ENCODE assay signal across 8 mouse cellular contexts in genomic region chr1:62705517-62705981, GRCm38 (mm10). TPM values are rescaled to one million over a fixed set of nuclear protein-coding genes. Genes with fewer than 3 reads are reported as not detected.
DNase-seq lines count a peak whose midpoint lies in the region; ATAC-seq and TF ChIP-seq lines count a peak whose summit lies in the region.

No protein-coding gene starts in this region.

- DNase-seq in kidney, postnatal 25 days: no peak
- peak; percentile 58 for DNase-seq in NIH3T3 (ENCODE audit: low read depth)
- no peak for DNase-seq in liver, postnatal 0 days
- no peak for DNase-seq in gastrocnemius, postnatal 10 days
- DNase-seq in adrenal gland, postnatal 10 days: no peak
- DNase-seq in urinary bladder, postnatal 4 days (ENCODE audit: low spot score in 2 of 2): no peak

- WGBS in kidney, embryonic 15.5 days: 3% methylated on average over 18 of the region's 18 CpGs
- WGBS in forebrain, embryonic 15.5 days: 4% methylated on average over 18 of the region's 18 CpGs
- WGBS in liver, postnatal 0 days (ENCODE audit: insufficient replicate concordance): 5% methylated on average over 18 of the region's 18 CpGs

- no peak overlapping the region for H3K27ac ChIP-seq in kidney, embryonic 15.5 days
- peak overlapping the region; percentile 86 for H3K27ac ChIP-seq in forebrain, embryonic 15.5 days (replicated peaks)
- no peak overlapping the region for H3K27ac ChIP-seq in liver, postnatal 0 days (ENCODE audit: low read depth)

- peak overlapping the region; percentile 97 for H3K4me2 ChIP-seq in kidney, embryonic 15.5 days
- H3K4me2 ChIP-seq in forebrain, embryonic 15.5 days (replicated peaks): peak overlapping the region; percentile 98
- H3K4me2 ChIP-seq in liver, postnatal 0 days (ENCODE audit: low read depth, low read length): peak overlapping the region; percentile 82; the same call in 1 of the 2 replicates

- no peak for TF ChIP-seq CTCF in liver, postnatal 0 days (IDR thresholded peaks at IDR 0.05; ENCODE audit: low read depth)

- peak overlapping the region; percentile 59 for H3K9ac ChIP-seq in kidney, embryonic 15.5 days
- peak overlapping the region; percentile 72 for H3K9ac ChIP-seq in forebrain, embryonic 15.5 days (replicated peaks)
- H3K9ac ChIP-seq in liver, postnatal 0 days (replicated peaks): 0 out of 2 replicates have a peak overlapping the region, but pooled peaks have one; percentile 21

- peak overlapping the region; percentile 61 for H3K4me3 ChIP-seq in kidney, embryonic 15.5 days (replicated peaks)
- H3K4me3 ChIP-seq in forebrain, embryonic 15.5 days: peak overlapping the region; percentile 59
- H3K4me3 ChIP-seq in liver, postnatal 0 days (ENCODE audit: low read depth, low read length): peak overlapping the region; percentile 60

- no peaks in the 10 kb centered on the region for H3K9me3 ChIP-seq in kidney, embryonic 15.5 days (replicated peaks)
- H3K9me3 ChIP-seq in forebrain, embryonic 15.5 days: no peaks in the 10 kb centered on the region
- no peaks in the 10 kb centered on the region for H3K9me3 ChIP-seq in liver, postnatal 0 days (ENCODE audit: low read length)

- peaks cover 88% of the 10 kb centered on the region for H3K27me3 ChIP-seq in kidney, embryonic 15.5 days
- peaks cover 8% of the 10 kb centered on the region; the same call in 1 of the 2 replicates for H3K27me3 ChIP-seq in forebrain, embryonic 15.5 days
- peaks cover 82% of the 10 kb centered on the region for H3K27me3 ChIP-seq in liver, postnatal 0 days (ENCODE audit: insufficient read depth, low read length)

- ATAC-seq in kidney, embryonic 15.5 days (replicated peaks; ENCODE audit: low FRiP score): no peak
- ATAC-seq in forebrain, embryonic 15.5 days (replicated peaks): no peak
- ATAC-seq in liver, postnatal 0 days: no peak

- TF ChIP-seq EP300 in liver, postnatal 0 days (IDR thresholded peaks at IDR 0.05; ENCODE audit: low read depth): no peak

- peaks cover 72% of the 10 kb centered on the region for H3K4me1 ChIP-seq in kidney, embryonic 15.5 days
- H3K4me1 ChIP-seq in forebrain, embryonic 15.5 days: peaks cover 57% of the 10 kb centered on the region
- H3K4me1 ChIP-seq in liver, postnatal 0 days (ENCODE audit: insufficient read depth): peaks cover 20% of the 10 kb centered on the region

- no peaks in the 10 kb centered on the region for H3K36me3 ChIP-seq in kidney, embryonic 15.5 days
- H3K36me3 ChIP-seq in forebrain, embryonic 15.5 days: no peaks in the 10 kb centered on the region
- no peaks in the 10 kb centered on the region for H3K36me3 ChIP-seq in liver, postnatal 0 days (replicated peaks; ENCODE audit: insufficient read depth, low read length)

RNA-seq across cellular contexts. Expression of gene Nrp2, which starts 2.5 kb away (rescaled TPM):
- polyA plus RNA-seq in kidney, embryonic 15.5 days (2015; fragmentation: Nextera tagmentation; extraction: Ambion mirVana): 11.7 and 12.2 TPM in 2 replicates
- polyA plus RNA-seq in forebrain, embryonic 15.5 days (2015; fragmentation: Nextera tagmentation; extraction: Ambion mirVana): 30.8 and 34.7 TPM in 2 replicates
- polyA plus RNA-seq in liver, postnatal 0 days (2015; fragmentation: Nextera tagmentation; extraction: Ambion mirVana): 0.86 and 0.96 TPM in 2 replicates
- total RNA-seq in gastrocnemius, postnatal 10 days (2021): 10 to 100 TPM; 16.1 to 30.9 TPM
- 10 to 100 TPM; 43.2 to 58.5 TPM for total RNA-seq in adrenal gland, postnatal 10 days (2021)

Comparison
In these comparisons a context has a peak if more than half of its experiments do, and no peak if none do; other contexts are left out.
1. H3K9ac ChIP-seq: peak in every context shown above with its lines; median percentile 72 in forebrain, embryonic 15.5 days; 59 in kidney, embryonic 15.5 days; 21 in liver, postnatal 0 days.